Mouse (Mus musculus) hindbrain, embryonic 14.5 days (tissue): ENCODE measurements at regions not wholly inside any gene's neighbourhood (a gene's known extent, or its start where the extent isn't known, plus 50 kb on each side); places are given as distances from the start of the nearest gene placed in this dataset.
"Not testable (repeated sequence)": the region's sequence is repeated elsewhere in the genome, so short reads cannot be mapped to it uniquely, and the experiment has no call there.

ENCODE experiments used
- ATAC-seq: fragments of 200-750 bp; cut with Nextera tagmentation; 2 replicates; pipeline ENCODE4 v1.8.0; 2017; ENCODE audit warnings: moderate number of reproducible peaks, mild to moderate bottlenecking, moderate TSS enrichment, moderate library complexity; ENCODE audit not compliant: low FRiP score
- DNase-seq: peaks from one replicate; pipeline ENCODE4 v3.0.0-alpha.2; 2015; ENCODE audit warnings: low spot score
- H3K27ac ChIP-seq: fragments of 300-500 bp; sonication (generic); 2 replicates; pipeline ENCODE4 v1.5.1; 2014; ENCODE audit warnings: mild to moderate bottlenecking, moderate library complexity
- H3K27me3 ChIP-seq: fragments of 300-500 bp; sonication (generic); 2 replicates; pipeline ENCODE4 v1.6.1; 2014; ENCODE audit warnings: mild to moderate bottlenecking, low read length, mixed read lengths; ENCODE audit not compliant: control insufficient read depth, insufficient read depth
- H3K36me3 ChIP-seq: fragments of 300-500 bp; sonication (generic); replicated peaks from 2 replicates; pipeline ENCODE4 v1.6.1; 2014; ENCODE audit not compliant: control insufficient read depth, insufficient read depth
- H3K4me1 ChIP-seq: fragments of 300-500 bp; sonication (generic); replicated peaks from 2 replicates; pipeline ENCODE4 v1.6.1; 2014; ENCODE audit warnings: antibody characterized with exemption, low read length, mixed read lengths; ENCODE audit not compliant: control insufficient read depth, insufficient read depth
- H3K4me2 ChIP-seq: fragments of 300-500 bp; sonication (generic); replicated peaks from 2 replicates; pipeline ENCODE4 v1.6.1; 2014; ENCODE audit warnings: mild to moderate bottlenecking, moderate library complexity
- H3K4me3 ChIP-seq: fragments of 300-500 bp; sonication (generic); replicated peaks from 2 replicates; pipeline ENCODE4 v1.5.1; 2014; ENCODE audit warnings: mild to moderate bottlenecking, low read length
- H3K9ac ChIP-seq: fragments of 300-500 bp; sonication (generic); 2 replicates; pipeline ENCODE4 v1.6.1; 2014
- H3K9me3 ChIP-seq: fragments of 300-500 bp; sonication (generic); 2 replicates; pipeline ENCODE4 v1.6.1; 2016; ENCODE audit warnings: low read length; ENCODE audit not compliant: control insufficient read depth
- WGBS: fragments of 180-500 bp; shearing (Covaris S2); extraction: QIAGEN DNeasy Blood & Tissue Kit; methylation state at CpG from one replicate; pipeline ENCODE4 v1.1.7; 2014; 5-methylcytosine and 5-hydroxymethylcytosine counted together

GRCm38 (mm10) chr1:16904690-16905089 lies 811.6 kb upstream of the 4930444P10Rik start:
- no peak for DNase-seq

DNA sequence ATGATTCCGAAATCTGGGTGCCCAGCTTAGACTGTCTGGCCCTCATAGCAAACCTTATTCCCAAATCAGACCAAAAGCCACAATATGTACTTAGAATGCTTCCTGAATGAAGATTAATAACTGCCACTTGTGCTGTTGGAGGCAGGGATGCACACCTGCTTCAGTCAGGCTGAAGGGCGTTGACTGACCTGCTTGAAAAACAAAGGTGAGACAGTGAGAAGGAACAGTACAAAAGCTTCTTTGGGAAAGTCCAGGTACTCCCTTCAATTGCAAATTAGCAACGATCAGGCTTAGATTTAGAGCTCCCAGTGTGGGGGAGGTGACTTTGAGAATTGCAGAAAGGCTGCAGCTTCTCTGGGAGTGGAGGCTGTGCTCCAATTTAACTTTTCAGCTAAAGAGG lies 775.3 kb upstream of the 4930444P10Rik start:
- H3K9me3 ChIP-seq, H3K4me3 ChIP-seq, H3K4me2 ChIP-seq, ATAC-seq, H3K27me3 ChIP-seq, H3K4me1 ChIP-seq, H3K9ac ChIP-seq, H3K27ac ChIP-seq, DNase-seq, H3K36me3 ChIP-seq: not testable (repeated sequence)
- WGBS = 84% methylated on average over 3 of the region's 3 CpGs

More at GRCm38 (mm10) chr1:16904690-16905089, 811.6 kb upstream of the 4930444P10Rik start:
- Histone ChIP-seq H3K27me3 (no peaks in the 10 kb centered on the region), H3K9ac (no peak overlapping the region), H3K27ac (no peak overlapping the region), H3K4me1 (no peaks in the 10 kb centered on the region), H3K4me3 (no peak overlapping the region), H3K4me2 (no peak overlapping the region), H3K9me3 (no peaks in the 10 kb centered on the region), H3K36me3 (no peaks in the 10 kb centered on the region)
- ATAC-seq = no peak

GRCm38 (mm10) chr1:16867086-16867835 lies 774.1 kb upstream of the 4930444P10Rik start:
- H3K9ac ChIP-seq, DNase-seq, H3K36me3 ChIP-seq, H3K27me3 ChIP-seq, H3K4me3 ChIP-seq, ATAC-seq, H3K9me3 ChIP-seq, H3K4me2 ChIP-seq, H3K4me1 ChIP-seq, H3K27ac ChIP-seq: not testable (repeated sequence)
- 87% methylated on average over 6 of the region's 6 CpGs for WGBS

DNA sequence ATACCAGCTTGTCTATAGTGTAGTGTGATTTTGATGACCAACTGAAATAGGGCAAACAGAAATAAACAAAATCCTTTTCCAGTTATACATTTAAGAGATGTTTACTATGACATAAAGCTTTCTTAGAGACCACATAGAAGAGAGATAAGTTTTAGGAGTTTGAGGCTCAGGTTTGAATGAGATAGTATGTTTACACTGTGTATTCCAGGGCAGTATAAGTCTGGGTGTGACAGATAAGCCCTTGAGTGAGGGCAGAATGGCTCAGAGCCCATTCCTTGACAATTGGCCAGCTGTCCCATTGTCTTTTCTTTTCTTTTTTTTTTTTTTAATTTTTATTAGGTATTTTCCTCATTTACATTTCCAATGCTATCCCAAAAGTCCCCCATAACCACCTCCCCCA lies 744.0 kb upstream of the 4930444P10Rik start:
- Histone ChIP-seq H3K4me3 (no peak overlapping the region), H3K4me2 (no peak overlapping the region), H3K9me3 (no peaks in the 10 kb centered on the region), H3K27ac (no peak overlapping the region), H3K4me1 (no peaks in the 10 kb centered on the region), H3K27me3 (no peaks in the 10 kb centered on the region), H3K9ac (no peak overlapping the region), H3K36me3 (no peaks in the 10 kb centered on the region)
- ATAC-seq (no peak), DNase-seq (no peak)

GRCm38 (mm10) chr1:16824709-16825108 lies 731.6 kb upstream of the 4930444P10Rik start:
- 69% methylated on average over 4 of the region's 4 CpGs for WGBS
- H3K4me3 ChIP-seq = not testable (repeated sequence)

DNA sequence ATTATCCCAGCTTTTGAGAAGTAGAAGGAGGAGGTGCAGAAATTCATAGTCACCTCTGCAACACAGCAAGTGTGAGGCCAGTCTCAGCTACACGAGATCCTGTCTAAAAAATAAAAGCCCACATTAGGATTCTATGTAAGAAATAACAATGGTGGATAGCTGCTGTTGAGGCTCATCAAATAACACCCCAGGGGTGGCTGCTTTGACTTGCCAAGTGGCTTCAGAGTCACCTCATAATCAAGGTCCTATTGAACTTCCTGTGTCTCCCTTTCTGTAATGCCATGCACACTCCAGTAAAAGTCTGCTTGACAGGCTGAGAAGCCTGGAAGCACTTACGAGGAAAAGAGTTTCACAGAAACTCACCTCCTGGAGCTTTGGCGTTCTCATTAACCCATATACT lies 730.9 kb upstream of the 4930444P10Rik start:
- Histone ChIP-seq H3K27ac (no peak overlapping the region), H3K36me3 (no peaks in the 10 kb centered on the region), H3K9me3 (no peaks in the 10 kb centered on the region), H3K4me3 (no peak overlapping the region), H3K27me3 (no peaks in the 10 kb centered on the region), H3K4me1 (no peaks in the 10 kb centered on the region), H3K9ac (no peak overlapping the region), H3K4me2 (no peak overlapping the region)
- 52% methylated on average over 3 of the region's 3 CpGs for WGBS
- no peak for ATAC-seq
- no peak for DNase-seq

More at GRCm38 (mm10) chr1:16824709-16825108, 731.6 kb upstream of the 4930444P10Rik start:
- H3K9me3 ChIP-seq, H3K4me1 ChIP-seq, H3K27ac ChIP-seq, H3K27me3 ChIP-seq, ATAC-seq, H3K9ac ChIP-seq, H3K36me3 ChIP-seq, DNase-seq, H3K4me2 ChIP-seq: not testable (repeated sequence)

GRCm38 (mm10) chr1:16821186-16821585 lies 728.1 kb upstream of the 4930444P10Rik start:
- Histone ChIP-seq H3K9me3 (no peaks in the 10 kb centered on the region), H3K4me1 (no peaks in the 10 kb centered on the region), H3K27me3 (no peaks in the 10 kb centered on the region), H3K27ac (no peak overlapping the region), H3K4me2 (no peak overlapping the region), H3K9ac (no peak overlapping the region), H3K4me3 (no peak overlapping the region), H3K36me3 (no peaks in the 10 kb centered on the region)
- WGBS = 77% methylated on average over 2 of the region's 2 CpGs
- ATAC-seq (no peak), DNase-seq (no peak)

- Histone ChIP-seq H3K27ac (no peak overlapping the region), H3K9me3 (no peaks in the 10 kb centered on the region), H3K4me3 (no peak overlapping the region), H3K4me1 (no peaks in the 10 kb centered on the region), H3K36me3 (no peaks in the 10 kb centered on the region), H3K27me3 (no peaks in the 10 kb centered on the region), H3K9ac (no peak overlapping the region), H3K4me2 (no peak overlapping the region)
- no peak for ATAC-seq
- no peak for DNase-seq
- WGBS = 93% methylated on average over 7 of the region's 7 CpGs
Measured at GRCm38 (mm10) chr1:16816572-16816971, 723.4 kb upstream of the 4930444P10Rik start.

DNA sequence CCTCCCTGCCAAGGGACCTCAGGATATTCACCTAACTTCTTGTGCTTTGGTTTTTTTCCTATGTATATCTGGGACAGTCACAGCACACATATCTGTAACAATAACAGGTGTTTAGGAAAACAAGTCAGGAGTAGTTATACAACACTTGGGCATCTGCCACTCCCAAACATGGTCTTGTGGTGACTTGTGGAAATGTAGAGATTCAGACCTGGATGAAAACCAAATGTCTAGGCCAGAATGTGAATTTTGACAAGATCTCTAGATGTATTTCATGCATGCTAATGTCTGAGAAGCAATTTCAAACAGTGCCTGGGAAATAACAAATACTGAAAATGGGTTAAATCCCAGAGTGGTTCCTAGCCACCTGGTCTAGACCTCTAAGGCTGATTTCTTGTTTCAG lies 722.6 kb upstream of the 4930444P10Rik start:
- no peaks in the 10 kb centered on the region for H3K4me1 ChIP-seq
- H3K27ac ChIP-seq = no peak overlapping the region
- DNase-seq (no peak), ATAC-seq (no peak)
- no peak overlapping the region for H3K4me2 ChIP-seq
- no peak overlapping the region for H3K4me3 ChIP-seq
- no peak overlapping the region for H3K9ac ChIP-seq
- no peaks in the 10 kb centered on the region for H3K36me3 ChIP-seq
- H3K9me3 ChIP-seq = no peaks in the 10 kb centered on the region
- no peaks in the 10 kb centered on the region for H3K27me3 ChIP-seq
